Mouse (Mus musculus): ENCODE data around the gene Kiz.

DNA sequence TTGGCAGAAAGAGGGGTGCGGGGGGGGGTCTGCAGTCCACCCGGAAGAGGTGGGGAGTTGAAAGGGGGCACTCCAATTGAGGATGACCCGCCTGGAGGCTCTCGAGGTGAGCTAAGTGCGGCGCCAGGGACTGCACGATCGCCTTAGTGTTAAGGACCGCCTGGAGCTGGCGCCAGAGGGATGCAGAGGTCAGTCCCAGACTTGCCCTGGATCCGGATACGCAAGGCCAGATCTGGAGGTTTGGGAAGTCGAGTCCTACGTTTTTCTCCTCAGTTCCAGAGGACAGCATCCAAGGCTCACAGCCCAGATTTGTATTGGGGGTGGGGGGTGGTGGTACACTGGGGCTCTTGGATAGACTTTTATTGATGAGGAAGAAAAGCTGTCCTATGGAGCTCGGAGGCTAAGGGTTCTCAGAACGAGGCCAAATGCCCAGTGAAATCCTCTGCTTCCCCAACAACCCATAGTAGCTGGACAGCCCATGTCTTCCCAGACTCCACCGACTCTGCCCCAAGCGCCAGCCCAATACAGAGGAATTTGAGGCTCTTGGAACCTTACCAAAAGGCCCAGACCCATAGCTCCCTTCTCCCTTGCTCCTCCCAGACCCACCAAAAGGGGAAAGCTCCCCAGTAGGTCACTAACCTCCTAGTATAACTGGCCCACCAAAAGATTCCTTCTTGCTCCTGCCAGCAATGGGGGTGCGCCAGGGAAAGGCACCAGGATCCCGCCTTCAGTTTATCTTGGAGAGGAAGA is 20.2 kb upstream of the Kiz start:
- TF ChIP-seq CTCF (IDR thresholded peaks at IDR 0.05; ENCODE audit: extremely low read depth, insufficient read depth, low read length) (no peak), POLR2A (IDR thresholded peaks at IDR 0.05; ENCODE audit: extremely low read depth, insufficient read depth, low read length) (no peak)
